Mouse (Mus musculus): ENCODE measurements at regions not wholly inside any gene's neighbourhood (a gene's known extent, or its start where the extent isn't known, plus 50 kb on each side); places are given as distances from the start of the nearest gene placed in this dataset.

DNA sequence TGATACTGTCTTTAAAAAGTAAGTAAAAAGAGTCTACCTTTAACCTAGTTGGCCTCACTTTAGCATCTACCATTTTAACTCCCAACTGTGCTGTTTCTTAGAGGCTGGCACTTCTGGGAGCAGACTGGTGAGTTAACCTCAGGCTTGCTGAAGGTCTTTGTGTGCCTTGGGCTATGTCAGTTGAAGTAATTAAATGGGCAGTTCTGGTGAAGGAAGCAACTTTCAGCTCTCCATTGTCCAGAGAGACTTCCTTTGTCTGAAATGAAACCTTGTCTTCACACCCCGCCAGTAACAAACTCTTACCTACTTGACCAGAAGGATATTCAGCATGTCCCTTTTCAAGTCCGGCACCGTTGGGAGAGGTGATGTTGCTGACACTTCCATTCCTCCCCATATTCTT, 55.5 kb downstream of the Zfp281 start:
- in situ Hi-C loops (cut with MboI, MseI), result loop anchor here in 1 of 2 experiments (25.0 kb wide), 1 partner anchor 543 kb away; the partner anchor contains the start of gene Kif21b

DNA sequence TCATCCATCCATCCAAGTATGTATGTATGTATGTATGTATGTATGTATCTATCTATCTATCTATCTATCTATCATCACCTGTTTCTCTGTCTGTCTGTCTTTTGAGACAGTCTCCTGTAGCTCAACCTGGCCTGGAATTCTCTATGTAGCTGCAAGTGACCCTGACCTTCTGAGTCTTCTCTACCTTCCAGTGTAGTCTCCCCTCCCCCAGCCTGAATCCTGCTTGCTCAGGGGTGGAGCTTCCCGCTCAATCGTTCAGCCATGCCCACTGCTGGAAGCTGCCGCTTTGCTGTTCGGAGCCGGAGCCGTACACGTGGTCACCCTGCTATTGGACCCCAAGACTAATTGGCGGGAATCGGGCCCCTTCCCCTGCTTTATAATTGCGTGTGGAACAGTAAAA, 57.6 kb downstream of the Zfp281 start:
- in situ Hi-C loops (cut with MboI, MseI), result loop anchor here in 1 of 2 experiments (25.0 kb wide), 1 partner anchor 545 kb away; the partner anchor contains the start of gene Kif21b

DNA sequence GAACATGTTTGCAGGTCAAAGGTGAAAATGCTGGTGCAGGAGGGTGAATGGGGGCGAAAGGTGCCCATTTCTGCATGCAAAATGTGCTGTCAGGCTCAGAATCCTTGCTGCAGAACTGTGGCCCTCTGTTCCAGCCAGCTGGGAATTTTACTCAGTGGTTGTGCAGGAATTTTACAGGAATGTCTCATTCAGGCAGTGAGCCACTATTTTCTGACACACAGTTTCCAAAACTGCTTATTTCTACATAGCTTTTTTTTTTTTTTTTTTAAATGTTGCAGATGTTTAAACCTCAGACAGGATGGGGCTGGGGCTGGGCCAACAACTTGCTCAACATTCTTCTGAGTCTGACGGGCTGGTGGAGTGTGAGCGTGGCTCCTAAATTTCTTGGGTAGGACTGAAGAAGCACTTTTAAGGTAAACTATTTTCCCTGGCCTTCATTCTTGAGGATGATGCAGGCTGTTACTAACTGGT, 58.4 kb downstream of the Zfp281 start:
- in situ Hi-C loops (cut with MboI, MseI), result loop anchor here in 1 of 2 experiments (25.0 kb wide), 1 partner anchor 546 kb away; the partner anchor contains the start of gene Kif21b

DNA sequence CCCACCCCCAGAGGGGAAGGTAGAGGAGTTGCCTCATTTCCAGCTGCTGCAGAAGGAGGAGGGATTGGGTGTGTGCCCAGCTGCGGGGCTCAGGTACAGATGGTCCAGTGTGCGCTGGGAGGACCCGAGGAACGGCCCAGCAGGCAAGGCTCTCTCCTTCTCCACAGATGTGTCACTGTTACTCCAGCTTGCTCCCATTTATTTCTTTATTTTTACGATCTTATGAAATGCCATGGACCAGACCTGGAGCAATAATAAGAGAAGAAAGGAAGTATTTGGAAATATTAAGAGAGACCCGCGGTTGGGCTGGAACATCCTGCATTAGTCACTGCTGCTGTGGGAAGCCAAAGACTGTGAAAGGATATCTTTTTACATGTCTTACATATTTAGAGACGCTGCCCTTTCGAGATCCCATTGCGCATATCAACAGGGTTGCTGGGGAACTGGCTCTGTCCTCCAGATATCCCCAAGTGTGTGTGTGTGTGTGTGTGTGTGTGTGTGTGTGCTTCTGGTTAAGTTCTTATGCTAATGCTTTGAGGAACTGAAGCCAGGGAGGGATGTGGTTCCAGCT, 58.9 kb downstream of the Zfp281 start:
- in situ Hi-C loops (cut with MboI, MseI), result loop anchor here in 1 of 2 experiments (25.0 kb wide), 1 partner anchor 546 kb away; the partner anchor contains the start of gene Kif21b

DNA sequence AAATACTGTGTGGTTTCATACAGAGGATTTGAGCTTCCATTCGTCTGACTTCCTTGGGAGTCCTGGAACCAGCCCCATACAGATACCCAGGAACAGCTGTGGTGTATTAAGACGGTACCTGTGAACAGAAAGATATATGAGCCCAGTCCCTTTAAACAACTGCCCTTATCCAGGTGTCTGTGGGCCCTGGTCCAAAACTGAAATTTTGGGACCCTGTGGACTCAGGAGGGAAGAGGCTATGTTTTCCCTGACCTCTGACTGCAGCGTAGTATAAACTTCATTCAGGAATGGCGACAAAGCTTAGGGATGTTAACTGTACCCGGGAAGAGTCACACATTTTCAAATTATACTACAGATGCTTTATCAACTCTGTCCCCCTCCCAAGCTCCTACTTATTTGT, 59.8 kb downstream of the Zfp281 start:
- in situ Hi-C loops (cut with MboI, MseI), result loop anchor here in 1 of 2 experiments (25.0 kb wide), 1 partner anchor 547 kb away; the partner anchor contains the start of gene Kif21b

DNA sequence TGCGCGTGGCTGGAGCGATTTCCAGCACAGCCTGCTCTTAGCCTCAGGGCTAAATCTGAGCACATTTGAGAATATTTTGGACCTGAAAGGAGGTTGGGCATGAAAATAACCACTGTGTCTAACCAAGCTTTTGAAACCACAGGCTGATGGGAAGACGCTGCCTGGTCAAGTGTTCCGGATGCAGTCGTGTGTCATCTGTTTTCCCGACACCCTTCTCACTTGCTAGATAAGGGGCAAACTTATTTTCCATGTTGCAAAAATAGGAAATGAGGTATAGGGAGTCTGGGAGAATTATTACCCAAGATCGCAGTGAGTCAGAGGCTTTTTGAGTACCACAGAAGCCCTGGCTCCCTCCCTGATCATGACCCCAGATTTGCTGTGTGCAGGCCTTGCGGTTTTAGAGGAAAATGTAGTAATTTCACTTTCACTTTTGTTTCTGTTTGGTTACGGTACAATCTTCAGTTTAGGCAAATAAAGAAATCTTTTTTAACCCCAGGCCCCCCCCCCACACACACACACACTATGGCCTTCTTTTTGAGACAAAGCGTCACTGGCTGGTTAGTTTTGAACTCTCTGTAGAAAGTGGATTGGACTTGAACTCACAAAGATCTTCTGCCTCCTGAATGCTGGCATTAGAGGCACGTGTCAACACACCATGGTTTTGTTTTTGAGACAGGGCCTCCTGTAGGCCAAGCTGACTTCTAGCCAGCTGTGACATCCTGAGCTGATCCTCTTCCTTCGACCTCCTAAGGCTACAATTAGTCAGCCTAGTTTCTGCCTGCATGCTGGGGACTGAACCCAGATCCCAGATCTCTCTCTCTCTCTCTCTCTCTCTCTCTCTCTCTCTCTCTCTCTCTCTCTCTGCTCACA, 60.7 kb downstream of the Zfp281 start:
- in situ Hi-C loops (cut with MboI, MseI), result loop anchor here in 1 of 2 experiments (25.0 kb wide), 1 partner anchor 548 kb away; the partner anchor contains the start of gene Kif21b

DNA sequence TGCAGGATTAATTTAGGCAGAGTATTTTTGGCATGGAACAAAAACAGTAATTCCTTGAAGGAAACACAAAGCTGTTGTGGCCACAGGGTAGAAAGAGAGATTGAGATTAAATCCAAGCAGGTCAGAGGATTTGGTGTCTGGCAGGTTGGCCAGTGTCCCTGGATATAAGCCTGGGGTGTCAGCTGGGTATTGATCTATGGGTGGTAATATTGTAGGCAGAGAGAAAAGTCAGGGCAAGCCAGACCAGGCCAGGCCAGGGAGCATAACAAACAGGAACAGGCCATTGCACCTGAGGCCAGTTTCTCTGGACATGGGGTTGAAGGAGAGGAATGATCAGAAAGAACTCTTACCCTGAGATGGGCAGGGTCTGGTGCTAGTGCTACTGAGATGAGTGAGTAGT, 61.8 kb downstream of the Zfp281 start:
- in situ Hi-C loops (cut with MboI, MseI), result loop anchor here in 1 of 2 experiments (25.0 kb wide), 1 partner anchor 549 kb away; the partner anchor contains the start of gene Kif21b

DNA sequence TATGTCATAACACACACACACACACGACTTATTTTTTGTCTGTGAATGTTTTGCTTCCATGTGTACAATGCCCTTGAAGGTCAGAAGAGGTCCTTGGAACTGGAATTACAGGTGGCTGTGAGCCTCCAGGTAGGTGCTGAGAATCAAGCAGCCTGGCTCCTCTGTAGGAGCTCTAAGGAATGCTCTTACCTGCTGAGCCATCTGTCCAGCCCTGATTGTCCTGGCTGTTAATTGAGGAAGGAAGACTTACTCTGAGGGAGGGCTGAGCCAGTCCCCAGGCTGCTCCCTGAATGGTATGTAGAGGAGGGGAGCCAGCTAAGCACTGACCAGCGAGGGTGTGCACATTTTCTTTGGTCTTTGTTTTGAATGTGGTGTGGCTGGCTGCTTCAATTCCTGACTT, 65.4 kb downstream of the Zfp281 start:
- in situ Hi-C loops (cut with MboI, MseI), result loop anchor here in 1 of 2 experiments (25.0 kb wide), 1 partner anchor 553 kb away; the partner anchor contains the start of gene Kif21b

DNA sequence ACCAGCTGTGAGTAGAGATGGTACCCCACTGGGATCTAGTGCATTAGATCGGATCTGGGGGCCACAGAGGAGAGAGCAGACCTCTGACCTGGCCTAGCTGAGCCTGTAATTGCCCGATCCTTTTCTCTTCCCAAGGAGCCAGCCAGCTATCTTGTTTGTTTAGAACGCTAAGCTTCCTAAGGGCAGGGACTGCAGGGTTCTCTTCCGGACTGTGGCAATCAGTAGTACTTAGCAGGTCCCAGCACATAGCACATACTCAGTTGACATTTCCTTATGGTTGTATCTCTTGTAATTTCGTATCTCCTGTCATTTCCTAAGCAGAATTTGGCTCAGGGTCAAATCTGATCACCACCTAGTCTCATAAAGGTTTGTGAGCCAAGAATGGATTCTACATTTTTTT, 68.7 kb downstream of the Zfp281 start:
- in situ Hi-C loops (cut with MboI, MseI), result loop anchor here in 1 of 2 experiments (25.0 kb wide), 1 partner anchor 556 kb away; the partner anchor contains the start of gene Kif21b

DNA sequence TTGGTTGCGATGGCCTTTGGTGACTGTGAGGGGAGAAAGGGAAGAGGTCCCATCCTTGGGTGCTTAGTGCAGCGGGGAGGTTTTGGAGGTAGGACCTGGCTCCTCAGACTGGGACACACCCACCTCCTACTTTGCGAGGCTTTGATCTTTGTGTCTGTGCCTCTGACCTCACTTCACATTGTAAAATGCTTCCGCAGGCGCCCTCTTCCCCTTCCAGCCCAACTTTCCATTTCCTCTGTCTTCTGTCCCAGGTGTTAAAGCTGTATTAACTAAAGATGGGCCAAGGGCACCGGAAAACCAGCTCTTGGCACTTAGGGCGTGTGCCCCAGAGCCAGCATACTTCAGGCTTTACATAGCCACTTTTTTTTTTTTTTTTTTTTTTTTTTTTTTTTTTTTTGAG, 70.3 kb downstream of the Zfp281 start:
- in situ Hi-C loops (cut with MboI, MseI), result loop anchor here in 1 of 2 experiments (25.0 kb wide), 1 partner anchor 558 kb away; the partner anchor contains the start of gene Kif21b

DNA sequence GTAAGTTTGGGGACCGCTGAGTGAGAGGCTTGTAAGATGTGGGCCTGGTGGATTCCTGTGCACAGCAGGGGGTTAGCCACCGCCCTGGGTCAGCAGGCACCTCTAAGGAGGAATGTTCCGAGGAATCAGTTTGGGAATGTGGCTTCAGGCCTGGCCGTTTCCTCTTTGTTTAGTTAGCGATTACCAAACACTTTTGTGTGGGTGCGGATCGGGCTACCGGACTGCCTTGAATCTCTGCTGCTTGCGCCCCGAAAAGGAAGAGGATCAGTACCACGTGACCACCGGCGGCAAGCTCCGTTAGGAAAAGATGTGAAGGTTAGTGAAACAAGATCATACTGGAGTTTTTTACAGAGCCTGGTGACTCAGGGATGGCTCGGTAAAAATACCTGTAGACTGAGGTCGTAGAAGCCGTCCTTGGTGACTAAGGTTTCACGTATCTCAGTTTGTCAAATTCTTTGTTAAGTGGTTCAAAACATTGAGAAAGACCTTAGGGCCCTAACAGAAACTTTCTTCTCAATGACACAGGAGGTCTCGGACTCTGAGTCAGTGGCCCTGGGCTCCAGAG, 71.5 kb downstream of the Zfp281 start:
- in situ Hi-C loops (cut with MboI, MseI), result loop anchor here in 1 of 2 experiments (25.0 kb wide), 1 partner anchor 559 kb away; the partner anchor contains the start of gene Kif21b

DNA sequence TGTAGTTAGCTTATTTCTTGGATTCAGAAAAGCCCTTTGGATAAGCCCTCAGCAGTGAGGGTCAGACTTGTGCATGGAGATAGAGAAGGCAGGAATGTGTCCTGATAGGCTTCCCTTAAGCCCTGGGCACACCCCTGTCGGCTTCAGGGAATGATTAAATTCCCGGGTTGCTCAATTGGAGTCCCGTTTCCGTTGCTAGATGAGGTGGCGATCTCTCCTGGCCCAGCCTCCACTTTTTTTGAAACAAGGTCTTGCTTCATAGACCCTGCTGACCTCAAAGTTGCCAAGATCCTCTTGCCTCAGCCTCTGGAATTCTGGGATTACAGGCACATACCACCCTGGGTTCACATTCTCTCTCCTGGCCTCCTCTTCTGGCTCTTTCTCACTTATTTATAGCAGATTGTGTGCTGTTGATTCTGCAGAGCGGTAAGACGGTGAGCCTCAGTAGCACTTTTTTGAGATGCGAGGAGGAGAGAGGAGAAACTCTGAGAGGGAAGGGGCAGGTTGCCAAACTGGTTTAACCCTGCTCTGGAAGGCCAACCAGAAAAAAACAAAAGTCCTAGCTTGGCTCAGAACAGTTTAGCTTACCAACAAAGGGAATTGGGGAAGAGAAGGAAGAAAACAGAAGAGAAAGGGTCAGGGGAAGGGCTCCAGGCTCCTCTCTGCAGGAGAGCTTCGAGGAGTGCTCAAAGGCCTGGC, 73.9 kb downstream of the Zfp281 start:
- in situ Hi-C loops (cut with MboI, MseI), result loop anchor here in 1 of 2 experiments (25.0 kb wide), 1 partner anchor 561 kb away; the partner anchor contains the start of gene Kif21b

DNA sequence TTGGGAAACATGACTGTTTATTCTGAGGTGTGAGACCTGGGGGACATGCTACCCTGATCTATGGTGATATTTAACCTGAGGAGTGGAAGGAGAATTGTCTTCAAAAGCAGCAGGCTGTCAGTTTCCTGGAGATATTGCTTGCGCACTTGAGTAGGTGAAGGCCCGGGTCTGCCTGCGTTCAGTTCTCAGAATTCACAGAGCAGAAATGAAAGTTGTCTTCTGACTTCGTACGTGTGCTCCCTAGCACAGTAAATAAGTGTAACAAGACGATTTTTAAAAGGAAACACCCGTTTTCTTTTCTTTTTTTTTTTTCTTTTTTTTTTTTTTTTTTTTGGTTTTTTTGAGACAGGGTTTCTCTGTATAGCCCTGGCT, 74.4 kb downstream of the Zfp281 start:
- in situ Hi-C loops (cut with MboI, MseI), result loop anchor here in 1 of 2 experiments (25.0 kb wide), 1 partner anchor 562 kb away; the partner anchor contains the start of gene Kif21b

DNA sequence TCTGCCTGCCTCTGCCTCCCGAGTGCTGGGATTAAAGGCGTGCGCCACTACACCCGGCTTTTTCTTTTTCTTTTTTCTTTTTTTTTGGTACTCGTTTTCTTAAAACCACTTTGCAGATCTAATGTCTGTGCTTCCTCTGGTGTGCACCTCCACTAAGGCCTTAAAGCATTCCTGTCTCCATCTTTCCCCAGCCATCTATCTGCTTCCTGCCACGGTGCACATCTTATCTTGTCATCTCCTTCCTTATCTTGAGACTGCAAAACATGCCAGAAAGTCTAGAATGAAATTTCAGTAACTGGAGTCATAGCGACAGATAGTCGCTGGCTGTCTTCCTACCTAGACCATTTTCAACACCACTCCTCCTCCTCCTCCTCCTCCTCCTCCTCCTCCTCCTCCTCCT, 74.9 kb downstream of the Zfp281 start:
- in situ Hi-C loops (cut with MboI, MseI), result loop anchor here in 1 of 2 experiments (25.0 kb wide), 1 partner anchor 562 kb away; the partner anchor contains the start of gene Kif21b

DNA sequence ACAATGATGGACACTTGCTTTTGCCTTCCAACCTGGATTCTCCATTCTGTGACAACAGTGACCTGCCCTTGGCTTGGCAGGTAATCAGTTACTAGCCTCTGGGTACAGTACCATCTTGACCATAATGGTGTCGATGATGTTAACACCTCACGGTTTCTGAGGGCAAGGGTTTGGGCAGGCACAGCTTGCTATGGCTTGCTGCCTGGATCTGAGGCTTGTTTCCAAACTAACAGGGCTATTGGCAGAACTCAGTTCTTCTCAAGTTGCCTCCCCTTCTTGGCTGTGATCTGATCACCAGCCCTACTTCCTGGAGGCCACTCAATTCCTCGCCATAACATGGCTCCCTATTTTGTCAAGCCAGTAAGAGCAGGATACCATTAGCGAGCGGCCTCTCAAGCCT, 79.4 kb downstream of the Zfp281 start:
- in situ Hi-C loops (cut with MboI, MseI), result no loop called here

DNA sequence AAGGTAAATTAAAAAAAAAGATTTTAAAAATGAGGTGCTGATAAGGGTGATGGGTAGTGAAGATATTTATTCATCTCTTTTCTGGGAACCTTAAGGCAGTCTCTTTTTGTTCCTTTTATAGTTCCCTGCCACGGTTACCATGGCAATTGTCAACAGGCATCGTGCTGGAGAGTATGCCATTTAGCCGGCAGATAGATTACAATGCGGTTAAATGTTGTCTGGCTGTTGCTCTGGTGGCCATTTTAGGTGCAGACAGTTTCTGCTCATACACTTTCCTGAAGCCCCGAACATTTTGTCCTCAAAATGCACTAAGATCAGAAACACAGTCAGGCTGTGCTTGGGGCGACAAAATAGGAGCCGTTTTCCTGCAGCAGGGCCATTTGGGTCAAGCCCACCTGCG, 81.8 kb downstream of the Zfp281 start:
- in situ Hi-C loops (cut with MboI, MseI), result no loop called here

DNA sequence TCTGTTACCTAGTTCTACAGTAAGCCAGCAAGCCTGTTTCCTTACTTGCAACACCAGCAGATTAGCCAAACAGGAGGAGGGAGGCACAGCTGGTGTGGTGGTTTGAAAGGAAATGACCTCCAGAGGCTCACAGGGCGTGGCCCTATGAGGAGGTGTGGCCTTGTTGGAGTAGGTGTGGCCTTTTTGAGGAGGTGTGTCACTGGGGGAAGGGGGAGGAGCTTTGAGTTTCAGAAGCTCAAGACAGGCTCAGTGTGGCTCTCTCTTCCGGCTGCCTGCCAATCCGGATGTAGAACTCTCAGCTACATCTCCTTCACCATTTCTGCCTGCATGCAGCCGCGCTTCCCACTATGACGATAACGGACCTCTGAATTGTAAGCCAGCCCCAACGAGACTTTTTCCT, 82.7 kb downstream of the Zfp281 start:
- in situ Hi-C loops (cut with MboI, MseI), result no loop called here

DNA sequence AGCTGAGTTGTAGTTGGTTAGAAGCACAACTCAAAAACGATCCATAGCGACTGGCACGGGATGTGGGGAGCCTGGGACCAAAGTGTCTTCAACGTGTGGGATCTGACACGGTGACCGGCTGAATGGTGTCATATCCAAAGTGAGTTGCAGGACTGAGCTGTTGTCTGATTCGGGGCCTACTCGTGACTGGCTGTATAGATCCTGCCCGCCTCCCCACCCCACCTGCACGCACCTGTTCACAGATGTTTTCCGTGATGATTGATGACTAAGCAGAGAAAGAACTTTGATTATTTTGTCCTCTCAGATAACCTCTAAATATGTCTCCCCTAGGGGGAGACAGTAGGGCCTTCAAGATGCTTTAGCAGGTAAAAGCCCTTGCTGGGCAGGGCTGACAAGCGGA, 83.2 kb downstream of the Zfp281 start:
- in situ Hi-C loops (cut with MboI, MseI), result no loop called here

DNA sequence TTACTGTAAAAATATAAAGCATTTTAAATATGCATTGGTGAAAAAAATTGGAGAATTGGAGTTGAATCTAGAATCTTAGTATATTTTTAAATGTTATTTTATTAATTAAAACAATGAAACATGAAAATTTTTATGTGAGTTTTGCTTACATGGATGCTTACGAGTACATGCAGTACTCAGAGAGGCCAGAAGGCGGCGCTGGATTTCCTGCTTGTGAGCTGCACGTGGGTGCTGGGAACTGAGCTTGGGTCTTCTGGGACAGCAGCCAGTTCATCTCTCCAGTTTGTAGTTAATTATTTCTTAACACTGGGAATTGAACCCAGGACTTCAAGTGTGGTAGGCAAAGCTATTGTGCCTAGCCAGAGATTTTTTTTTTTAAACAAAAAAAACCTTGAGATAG, 85.5 kb downstream of the Zfp281 start:
- in situ Hi-C loops (cut with MboI, MseI), result no loop called here

DNA sequence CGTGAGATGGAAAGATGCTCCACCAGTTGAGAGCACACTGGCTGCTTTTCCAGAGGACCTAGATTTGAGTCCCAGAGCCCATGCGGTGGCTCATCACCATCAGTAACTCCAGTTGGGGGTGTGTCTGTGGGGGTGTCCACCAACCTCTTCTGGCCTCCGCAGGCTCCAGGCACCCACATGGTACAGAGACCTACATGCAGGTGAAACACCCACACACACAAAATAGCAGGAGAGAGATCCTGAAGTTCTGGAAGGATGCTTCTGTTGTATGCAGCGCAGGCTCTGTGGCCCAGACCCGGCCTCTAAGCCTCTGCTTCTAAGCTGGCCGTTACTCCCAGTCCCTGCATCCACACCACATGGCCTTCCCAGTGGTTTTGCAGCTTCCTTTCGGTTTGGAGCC, 86.5 kb downstream of the Zfp281 start:
- in situ Hi-C loops (cut with MboI, MseI), result no loop called here

DNA sequence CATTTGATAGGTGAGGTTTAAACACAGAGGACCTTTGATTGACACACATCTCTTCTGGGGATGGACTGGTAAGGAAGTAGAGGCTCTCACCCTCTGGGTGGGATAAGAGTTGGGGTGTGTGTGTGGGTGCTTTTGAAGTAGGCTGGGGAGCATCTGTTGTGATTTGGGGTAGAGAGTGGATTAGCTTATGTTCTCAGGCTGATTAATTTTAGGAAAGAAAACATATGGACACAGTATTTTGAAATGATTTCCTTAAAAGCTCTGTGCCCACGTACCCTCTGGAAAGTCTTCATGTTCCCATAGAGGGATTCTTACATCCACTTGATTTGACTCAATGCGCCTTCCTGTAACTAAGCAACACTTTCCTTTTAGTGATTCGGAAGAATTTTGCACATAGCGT, 89.4 kb downstream of the Zfp281 start:
- in situ Hi-C loops (cut with MboI, MseI), result no loop called here

Measured in T-helper 17 cell (primary cell).